20 mouse cellular contexts compared by ENCODE assay signal in genomic region chr17:13687656-13688055, GRCm38 (mm10).
DNase-seq lines count a peak whose midpoint lies in the region; ATAC-seq and TF ChIP-seq lines count a peak whose summit lies in the region.
"Had no signal": no experiment of that assay in that cellular context is flagged by ENCODE, and none has a peak within 500 bp of the region (broad histone marks: within the 10 kb centered on the region; RNA-seq: fewer than 3 reads in every experiment).

No protein-coding gene starts in this region.

- H3K4me1 ChIP-seq in liver, adult 2 months (ENCODE audit: control insufficient read depth, insufficient read depth, low read length): no peaks in the 10 kb centered on the region
- peaks cover 11% of the 10 kb centered on the region for H3K4me1 ChIP-seq in liver, embryonic 11.5 days (replicated peaks; ENCODE audit: control insufficient read depth, insufficient read depth, low read length)
- H3K4me1 ChIP-seq: neural tube, embryonic 15.5 days had no signal

- DNase-seq in adrenal gland, adult 2 months: peak; percentile 61
- DNase-seq in adrenal gland, adult 18-20 months (ENCODE audit: low spot score in 2 of 2): no peak
- DNase-seq in liver, adult 2 months (ENCODE audit: extremely low read depth, low read depth, low spot score): peak; percentile 50
- no peak for DNase-seq in liver, embryonic 11.5 days (ENCODE audit: low spot score)
- DNase-seq in adrenal gland, postnatal 10 days: peak; percentile 84
- peak; percentile 80 to 84 for DNase-seq in kidney, postnatal 36 days
- no peak for DNase-seq in embryo, embryonic 9.5 days (ENCODE audit: extremely low spot score)
- DNase-seq: cerebellum, adult 2 months; forebrain, postnatal 0 days; gastrocnemius, postnatal 25 days; thymus, postnatal 14 days had no signal

- 41% methylated on average over 1 of the region's 1 CpGs for WGBS in liver, adult 2 months
- WGBS in liver, embryonic 11.5 days: 64% methylated on average over 1 of the region's 1 CpGs

- no peaks in the 10 kb centered on the region for H3K79me2 ChIP-seq in liver, adult 2 months (ENCODE audit: control insufficient read depth, insufficient read depth, low read length)

- no peaks in the 10 kb centered on the region for H3K9me3 ChIP-seq in liver, embryonic 11.5 days (ENCODE audit: control insufficient read depth, low read length)
- H3K9me3 ChIP-seq: heart, embryonic 12.5 days; hindbrain, embryonic 10.5 days; limb, embryonic 12.5 days; lung, embryonic 15.5 days; neural tube, embryonic 15.5 days had no signal

- no peaks in the 10 kb centered on the region for H3K36me3 ChIP-seq in liver, adult 2 months (ENCODE audit: control insufficient read depth, insufficient read depth, low read length)
- no peaks in the 10 kb centered on the region for H3K36me3 ChIP-seq in liver, embryonic 11.5 days (ENCODE audit: control insufficient read depth, insufficient read depth, low read length)
- H3K36me3 ChIP-seq: heart, embryonic 12.5 days; hindbrain, embryonic 10.5 days; limb, embryonic 12.5 days; lung, embryonic 15.5 days; neural tube, embryonic 15.5 days had no signal

- TF ChIP-seq POLR2A in liver, adult 2 months (IDR thresholded peaks at IDR 0.05; ENCODE audit: extremely low read depth, insufficient read depth, low read length): no peak

- H3K9ac ChIP-seq in liver, adult 2 months (ENCODE audit: low read depth, low read length): no peak overlapping the region
- H3K9ac ChIP-seq in liver, embryonic 11.5 days (ENCODE audit: low read depth, low read length): no peak overlapping the region
- H3K9ac ChIP-seq: forebrain, postnatal 0 days; heart, embryonic 12.5 days; limb, embryonic 12.5 days; lung, embryonic 15.5 days; neural tube, embryonic 15.5 days had no signal

- no peak overlapping the region for H3K4me3 ChIP-seq in liver, adult 2 months (ENCODE audit: insufficient read depth, low read depth, low read length)
- no peak overlapping the region for H3K4me3 ChIP-seq in liver, embryonic 11.5 days (ENCODE audit: low read depth, low read length)
- H3K4me3 ChIP-seq: heart, embryonic 12.5 days; hindbrain, embryonic 10.5 days; left cerebral cortex, adult 2 months; limb, embryonic 12.5 days; lung, embryonic 15.5 days; neural tube, embryonic 15.5 days had no signal

- TF ChIP-seq CTCF in liver, adult 2 months (IDR thresholded peaks at IDR 0.05; ENCODE audit: low read depth, low read length): no peak

- no peak overlapping the region for H3K4me2 ChIP-seq in liver, embryonic 11.5 days
- H3K4me2 ChIP-seq: heart, embryonic 12.5 days; limb, embryonic 12.5 days; lung, embryonic 15.5 days; midbrain, embryonic 11.5 days; neural tube, embryonic 15.5 days had no signal

- no peak for ATAC-seq in liver, embryonic 11.5 days (replicated peaks; ENCODE audit: low FRiP score)
- no peak for ATAC-seq in granulocyte monocyte progenitor cell, adult 5-6 weeks (replicated peaks; ENCODE audit: poor library complexity, severe bottlenecking)
- ATAC-seq: forebrain, postnatal 0 days had no signal

- H3K27me3 ChIP-seq in liver, adult 2 months (ENCODE audit: control insufficient read depth, insufficient read depth, low read length): no peaks in the 10 kb centered on the region
- H3K27me3 ChIP-seq in liver, embryonic 11.5 days (replicated peaks; ENCODE audit: control insufficient read depth, insufficient read depth, low read length): no peaks in the 10 kb centered on the region
- H3K27me3 ChIP-seq: heart, embryonic 12.5 days; limb, embryonic 12.5 days; lung, embryonic 15.5 days; neural tube, embryonic 15.5 days had no signal

- H3K27ac ChIP-seq in liver, adult 2 months (replicated peaks; ENCODE audit: insufficient read depth, low read depth, low read length): no peak overlapping the region
- H3K27ac ChIP-seq in liver, embryonic 11.5 days (ENCODE audit: low read depth, low read length): no peak overlapping the region
- H3K27ac ChIP-seq: hindbrain, embryonic 10.5 days; left cerebral cortex, adult 2 months; limb, embryonic 12.5 days; neural tube, embryonic 15.5 days; stomach, postnatal 0 days had no signal

Comparison
In these comparisons a context has a peak if more than half of its experiments do, and no peak if none do; other contexts are left out.
1. DNase-seq: peak in adrenal gland, adult 2 months (single experiment), liver, adult 2 months (single experiment), adrenal gland, postnatal 10 days (single experiment) and kidney, postnatal 36 days (2 of 2); none in adrenal gland, adult 18-20 months (0 of 2), liver, embryonic 11.5 days (single experiment) and embryo, embryonic 9.5 days (single experiment).